Mouse (Mus musculus): ENCODE results near the gene Lpcat4. TPM values are rescaled to one million over a fixed set of nuclear protein-coding genes. Genes with fewer than 3 reads are reported as not detected.

Gene Lpcat4
- total RNA-seq (2014; rRNA removed; ENCODE audit: low replicate concordance) (5.0 and 10.0 TPM in 2 replicates), polyA plus RNA-seq (2015; fragmentation: Nextera tagmentation; extraction: Ambion mirVana) (3.1 and 3.6 TPM in 2 replicates)

DNA sequence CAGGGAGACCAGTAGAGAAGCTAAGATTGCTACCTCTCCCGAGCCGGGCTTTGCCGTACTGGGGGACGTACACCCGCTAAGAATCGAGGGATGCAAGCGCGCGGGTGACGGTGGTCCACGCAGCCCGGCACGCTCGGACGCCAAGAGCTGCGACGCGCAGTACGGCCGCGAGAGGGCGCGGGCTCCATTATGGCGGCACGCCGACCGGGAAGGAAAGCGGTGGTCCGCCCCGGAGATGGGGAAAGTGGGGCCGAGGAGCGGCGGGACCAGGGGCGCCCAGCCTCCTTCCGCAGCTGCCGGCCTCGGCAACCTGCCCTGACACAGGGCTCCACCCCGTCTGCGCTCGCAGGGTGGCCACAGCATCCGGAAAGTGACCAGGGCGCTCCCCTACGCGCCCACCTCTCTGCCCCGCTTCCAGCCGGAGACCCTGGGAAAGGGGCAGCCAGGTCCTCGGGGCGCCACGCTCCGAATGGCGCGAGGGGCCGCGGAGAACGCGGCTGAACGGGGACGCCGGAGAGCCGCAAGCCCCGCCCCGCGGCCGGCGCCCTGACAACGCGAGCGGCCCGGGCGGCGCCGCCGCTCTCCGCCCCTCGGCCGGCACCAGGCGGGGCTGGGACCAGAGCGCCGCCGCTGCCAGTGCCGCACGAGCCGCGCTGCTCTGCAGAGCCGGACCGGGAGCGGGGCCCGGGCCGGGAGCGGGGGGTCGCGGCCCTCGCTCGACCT lies at the start of gene Lpcat4:
Gene Lpcat4, plus strand, starts transcription at position 257 of the 723 bp plus-strand sequence.
- DNase-seq (ENCODE audit: low spot score) = peak; percentile 60
- peak; percentile 83 for TF ChIP-seq CTCF (IDR thresholded peaks at IDR 0.05; ENCODE audit: low read depth)
- no peak for TF ChIP-seq EP300 (IDR thresholded peaks at IDR 0.05; ENCODE audit: low read depth)
- no peaks in the 10 kb centered on the region for H3K27me3 ChIP-seq (ENCODE audit: control insufficient read depth, insufficient read depth, low read length)
- peak within 1 kb of the TSS; percentile 55 for H3K9ac ChIP-seq (replicated peaks; ENCODE audit: low read depth, low read length)
- H3K36me3 ChIP-seq (replicated peaks; ENCODE audit: control insufficient read depth, insufficient read depth, low read length) = peaks cover 3% of the 10 kb centered on the region; the same call in 1 of the 2 replicates
- peak within 1 kb of the TSS; percentile 89 for H3K4me2 ChIP-seq (ENCODE audit: low read depth, low read length)
- ATAC-seq (ENCODE audit: insufficient read depth, low read depth) = peak; percentile 84
- peak within 1 kb of the TSS; percentile 82 for H3K4me3 ChIP-seq (ENCODE audit: low read depth, low read length)
- WGBS = under 1% methylated on average over 80 of the region's 94 CpGs
- no peaks in the 10 kb centered on the region for H3K4me1 ChIP-seq (ENCODE audit: control insufficient read depth, insufficient read depth)
- no peaks in the 10 kb centered on the region for H3K9me3 ChIP-seq (replicated peaks; ENCODE audit: control insufficient read depth, low read length)
- H3K27ac ChIP-seq (ENCODE audit: low read depth) = peak within 1 kb of the TSS; percentile 59

- ATAC-seq (ENCODE audit: insufficient read depth, low read depth) = no peak
- Histone ChIP-seq H3K4me1 (ENCODE audit: control insufficient read depth, insufficient read depth) (no peaks in the 10 kb centered on the region), H3K27ac (ENCODE audit: low read depth) (no peak overlapping the region), H3K4me3 (ENCODE audit: low read depth, low read length) (no peak overlapping the region), H3K36me3 (replicated peaks; ENCODE audit: control insufficient read depth, insufficient read depth, low read length) (no peaks in the 10 kb centered on the region), H3K9ac (replicated peaks; ENCODE audit: low read depth, low read length) (no peak overlapping the region), H3K9me3 (replicated peaks; ENCODE audit: control insufficient read depth, low read length) (no peaks in the 10 kb centered on the region), H3K27me3 (ENCODE audit: control insufficient read depth, insufficient read depth, low read length) (no peaks in the 10 kb centered on the region), H3K4me2 (ENCODE audit: low read depth, low read length) (no peak overlapping the region)
- TF ChIP-seq CTCF (IDR thresholded peaks at IDR 0.05; ENCODE audit: low read depth) (peak; percentile 92), EP300 (IDR thresholded peaks at IDR 0.05; ENCODE audit: low read depth) (no peak)
- WGBS = 1% methylated on average over 2 of the region's 2 CpGs
- DNase-seq (ENCODE audit: low spot score) = peak; percentile 63
These were observed 42.4 kb upstream of the Lpcat4 start for GRCm38 (mm10) chr2:112196859-112197258.

DNA sequence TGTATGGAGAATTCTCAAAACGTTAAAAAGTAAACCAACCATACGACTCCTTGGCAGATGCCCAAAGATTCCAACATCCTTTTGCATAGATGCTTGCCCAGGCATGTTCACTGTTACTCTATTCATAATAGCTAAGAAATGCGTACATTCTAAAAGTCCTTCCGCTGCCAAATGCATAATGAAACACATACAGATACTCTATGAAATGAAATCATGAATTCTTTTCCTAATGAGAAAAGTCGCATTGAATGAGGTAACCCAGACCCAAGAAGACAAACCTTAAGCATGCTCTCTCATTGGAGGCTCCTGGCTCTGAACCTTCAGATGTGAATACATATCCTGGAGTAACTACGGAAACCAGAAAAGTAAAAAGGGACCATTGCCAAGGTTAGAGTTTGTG lies 36.2 kb upstream of the Lpcat4 start:
- no peak overlapping the region for H3K4me2 ChIP-seq (ENCODE audit: low read depth, low read length)
- no peak for TF ChIP-seq CTCF (IDR thresholded peaks at IDR 0.05; ENCODE audit: low read depth)
- no peak for TF ChIP-seq EP300 (IDR thresholded peaks at IDR 0.05; ENCODE audit: low read depth)
- H3K9me3 ChIP-seq (replicated peaks; ENCODE audit: control insufficient read depth, low read length) = no peaks in the 10 kb centered on the region
- no peak overlapping the region for H3K9ac ChIP-seq (replicated peaks; ENCODE audit: low read depth, low read length)
- ATAC-seq (ENCODE audit: insufficient read depth, low read depth) (no peak), DNase-seq (ENCODE audit: low spot score) (no peak)
- H3K36me3 ChIP-seq (replicated peaks; ENCODE audit: control insufficient read depth, insufficient read depth, low read length) = no peaks in the 10 kb centered on the region
- H3K4me3 ChIP-seq (ENCODE audit: low read depth, low read length) = no peak overlapping the region
- WGBS = 61% methylated on average over 6 of the region's 6 CpGs
- no peaks in the 10 kb centered on the region for H3K4me1 ChIP-seq (ENCODE audit: control insufficient read depth, insufficient read depth)
- H3K27ac ChIP-seq (ENCODE audit: low read depth) = no peak overlapping the region
- no peaks in the 10 kb centered on the region for H3K27me3 ChIP-seq (ENCODE audit: control insufficient read depth, insufficient read depth, low read length)

GRCm38 (mm10) chr2:112210142-112210541 lies 29.1 kb upstream of the Lpcat4 start:
- Histone ChIP-seq H3K36me3 (replicated peaks; ENCODE audit: control insufficient read depth, insufficient read depth, low read length) (no peaks in the 10 kb centered on the region), H3K27ac (ENCODE audit: low read depth) (no peak overlapping the region), H3K27me3 (ENCODE audit: control insufficient read depth, insufficient read depth, low read length) (no peaks in the 10 kb centered on the region), H3K4me1 (ENCODE audit: control insufficient read depth, insufficient read depth) (no peaks in the 10 kb centered on the region), H3K9ac (replicated peaks; ENCODE audit: low read depth, low read length) (no peak overlapping the region), H3K4me3 (ENCODE audit: low read depth, low read length) (no peak overlapping the region), H3K9me3 (replicated peaks; ENCODE audit: control insufficient read depth, low read length) (no peaks in the 10 kb centered on the region), H3K4me2 (ENCODE audit: low read depth, low read length) (no peak overlapping the region)
- no peak for TF ChIP-seq EP300 (IDR thresholded peaks at IDR 0.05; ENCODE audit: low read depth)
- no peak for TF ChIP-seq CTCF (IDR thresholded peaks at IDR 0.05; ENCODE audit: low read depth)
- DNase-seq (ENCODE audit: low spot score) = peak; percentile 45
- WGBS = 66% methylated on average over 6 of the region's 6 CpGs
- peak; percentile 70 for ATAC-seq (ENCODE audit: insufficient read depth, low read depth)

DNA sequence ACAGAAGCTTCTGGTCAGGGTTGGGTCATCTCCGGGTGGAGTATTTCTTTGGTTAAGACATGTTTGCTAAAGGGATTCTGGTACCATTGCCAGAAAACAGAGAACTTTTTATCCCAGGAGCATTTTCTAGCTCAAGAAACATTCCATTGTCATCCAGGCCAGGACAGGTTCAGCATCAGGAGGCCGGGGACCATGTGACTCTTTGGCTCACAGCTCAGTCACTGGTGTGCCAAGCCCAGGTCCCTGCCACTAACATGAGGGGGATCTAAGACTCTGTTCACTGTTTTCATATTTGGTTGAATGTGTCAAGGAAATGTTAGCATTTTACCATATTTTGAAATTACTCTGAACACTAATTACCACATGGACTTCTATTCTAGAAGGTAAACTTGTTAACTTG lies 28.6 kb upstream of the Lpcat4 start:
- DNase-seq (ENCODE audit: low spot score) = no peak
- 74% methylated on average over 2 of the region's 2 CpGs for WGBS
- H3K27ac ChIP-seq (ENCODE audit: low read depth) = no peak overlapping the region

More for the DNA sequence above, 28.6 kb upstream of the Lpcat4 start:
- Histone ChIP-seq H3K4me3 (ENCODE audit: low read depth, low read length) (no peak overlapping the region), H3K4me2 (ENCODE audit: low read depth, low read length) (no peak overlapping the region), H3K9ac (replicated peaks; ENCODE audit: low read depth, low read length) (no peak overlapping the region), H3K36me3 (replicated peaks; ENCODE audit: control insufficient read depth, insufficient read depth, low read length) (no peaks in the 10 kb centered on the region), H3K4me1 (ENCODE audit: control insufficient read depth, insufficient read depth) (no peaks in the 10 kb centered on the region), H3K9me3 (replicated peaks; ENCODE audit: control insufficient read depth, low read length) (no peaks in the 10 kb centered on the region), H3K27me3 (ENCODE audit: control insufficient read depth, insufficient read depth, low read length) (no peaks in the 10 kb centered on the region)
- no peak for ATAC-seq (ENCODE audit: insufficient read depth, low read depth)
- TF ChIP-seq CTCF (IDR thresholded peaks at IDR 0.05; ENCODE audit: low read depth) (no peak), EP300 (IDR thresholded peaks at IDR 0.05; ENCODE audit: low read depth) (no peak)

Measured in heart, postnatal 0 days (tissue).